Mouse (Mus musculus) liver, adult 2 months (tissue): ENCODE results near the gene Pde4d. TPM values are rescaled to one million over a fixed set of nuclear protein-coding genes. Genes with fewer than 3 reads are reported as not detected.

ENCODE experiments used
- DNase-seq: peaks from one replicate; pipeline ENCODE4 v3.0.0-alpha.2; 2011; ENCODE audit warnings: low read depth, low spot score; ENCODE audit errors: extremely low read depth
- H3K27ac ChIP-seq: fragments of 200-500 bp; replicated peaks from 2 replicates; pipeline ENCODE4 v1.5.1; 2012; ENCODE audit warnings: low read depth, mild to moderate bottlenecking, control low read depth, inconsistent platforms, low read length; ENCODE audit not compliant: insufficient read depth
- H3K27me3 ChIP-seq: fragments of 200-500 bp; 2 replicates; pipeline ENCODE4 v1.6.1; 2012; ENCODE audit warnings: mild to moderate bottlenecking, moderate library complexity, low read length, inconsistent platforms; ENCODE audit not compliant: control insufficient read depth, insufficient read depth
- H3K36me3 ChIP-seq: fragments of 200-500 bp; 2 replicates; pipeline ENCODE4 v1.6.1; 2012; ENCODE audit warnings: low read length, inconsistent platforms; ENCODE audit not compliant: control insufficient read depth, insufficient read depth
- H3K4me1 ChIP-seq: fragments of 200-500 bp; 2 replicates; pipeline ENCODE4 v1.6.1; 2011; ENCODE audit warnings: low read length; ENCODE audit not compliant: control insufficient read depth, insufficient read depth
- H3K4me3 ChIP-seq: fragments of 200-500 bp; 2 replicates; pipeline ENCODE4 v1.5.1; 2011; ENCODE audit warnings: low read depth, mild to moderate bottlenecking, control low read depth, low read length, moderate library complexity; ENCODE audit not compliant: insufficient read depth
- H3K79me2 ChIP-seq: fragments of 200-500 bp; 2 replicates; pipeline ENCODE4 v1.6.1; 2012; ENCODE audit warnings: inconsistent platforms, mild to moderate bottlenecking, low read length, moderate library complexity; ENCODE audit not compliant: control insufficient read depth, insufficient read depth
- H3K9ac ChIP-seq: fragments of 200-500 bp; 2 replicates; pipeline ENCODE4 v1.6.1; 2012; ENCODE audit warnings: low read depth, mild to moderate bottlenecking, control low read depth, inconsistent platforms, low read length
- CTCF ChIP-seq: fragments of 200-500 bp; IDR thresholded peaks from 2 replicates; pipeline ENCODE4 v1.5.1; 2011; ENCODE audit warnings: low read depth, low read length, control low read depth
- POLR2A ChIP-seq: fragments of 200-500 bp; IDR thresholded peaks from 2 replicates; pipeline ENCODE4 v1.6.1; 2011; ENCODE audit warnings: low read length, control low read depth; ENCODE audit not compliant: insufficient read depth; ENCODE audit errors: extremely low read depth
- WGBS: fragments of 180-500 bp; shearing (Covaris S2); methylation state at CpG from one replicate; pipeline ENCODE4 v1.1.7; 2018; 5-methylcytosine and 5-hydroxymethylcytosine counted together
- polyA plus RNA-seq: library from polyadenylated mRNA; depleted of rRNA; stranded (reverse); fragments of >200 nt; gene quantifications from 2 replicates; pipeline ENCODE4 v1.2.3, GENCODE M21; 2012
- total RNA-seq: library from RNA; depleted of rRNA; stranded (reverse); fragments of >200 nt; gene quantifications from 2 replicates; pipeline ENCODE4 v1.2.3, GENCODE M21; 2014

The Pde4d gene
- total and polyA plus RNA-seq, 2 experiments = 2.3 to 13.6 TPM

DNA sequence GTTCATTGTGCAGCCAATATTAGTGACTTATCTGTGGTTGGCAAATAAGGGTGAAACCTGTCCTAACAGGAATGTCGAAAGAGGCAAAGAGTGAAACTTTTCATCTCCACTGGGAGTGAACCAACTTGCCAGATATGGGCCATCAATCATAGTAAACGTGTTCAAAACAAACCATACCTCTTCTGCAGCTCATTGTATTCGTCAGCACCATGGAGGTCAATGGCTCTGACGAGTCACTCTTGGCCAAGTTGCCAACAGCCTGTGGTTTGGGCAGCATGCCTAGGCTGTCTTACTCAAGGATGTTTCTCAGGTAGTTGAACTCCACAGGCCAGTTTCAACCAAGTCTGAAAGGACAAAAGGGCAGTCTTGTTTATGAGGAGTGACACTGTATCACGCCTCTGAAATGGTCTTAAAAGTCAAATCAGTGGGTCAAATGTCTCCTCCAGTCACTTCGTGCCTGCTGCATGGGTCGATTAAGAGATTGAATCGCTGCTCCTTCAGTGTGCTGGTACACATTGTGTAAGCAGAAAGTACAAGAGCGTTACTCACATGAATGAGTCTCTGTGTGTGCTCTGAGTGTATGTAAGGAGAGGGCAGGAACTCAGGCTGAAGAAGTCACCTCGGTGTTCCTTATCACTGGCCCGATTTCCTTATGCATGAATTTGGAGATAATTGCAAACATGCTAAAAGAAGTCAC lies 1431.6 kb downstream of the Pde4d start:
- TF ChIP-seq CTCF (no peak), POLR2A (no peak)
- no peak overlapping the region for H3K4me3 ChIP-seq
- no peak overlapping the region for H3K9ac ChIP-seq
- H3K4me1 ChIP-seq = peaks cover 9% of the 10 kb centered on the region
- no peaks in the 10 kb centered on the region for H3K27me3 ChIP-seq
- no peaks in the 10 kb centered on the region for H3K79me2 ChIP-seq
- DNase-seq = peak; percentile 97
- H3K36me3 ChIP-seq = no peaks in the 10 kb centered on the region
- no peak overlapping the region for H3K27ac ChIP-seq
- 28% methylated on average over 11 of the region's 11 CpGs for WGBS

DNA sequence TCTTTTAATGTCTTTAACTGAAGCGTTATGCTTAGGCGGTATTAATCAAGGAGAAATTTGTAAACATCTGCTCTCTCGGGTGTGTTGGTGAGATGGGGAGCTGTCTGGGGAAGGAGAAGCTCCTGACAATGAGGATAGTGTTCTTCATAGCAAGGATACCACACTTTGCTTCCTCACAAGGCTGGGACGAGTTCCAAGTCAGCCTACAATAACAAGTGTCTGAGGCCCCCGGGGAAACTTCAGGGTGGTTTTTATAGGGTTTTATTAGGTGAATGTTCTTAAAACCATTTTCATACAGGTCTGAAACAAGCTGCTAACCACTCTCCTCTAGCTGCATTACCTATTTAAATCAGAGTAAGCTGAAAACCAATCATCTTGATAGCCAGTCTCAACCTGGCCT lies 1433.9 kb downstream of the Pde4d start:
- TF ChIP-seq POLR2A (no peak), CTCF (no peak)
- no peak overlapping the region for H3K9ac ChIP-seq
- peaks cover 9% of the 10 kb centered on the region for H3K4me1 ChIP-seq
- H3K27ac ChIP-seq = no peak overlapping the region
- no peaks in the 10 kb centered on the region for H3K79me2 ChIP-seq
- no peaks in the 10 kb centered on the region for H3K27me3 ChIP-seq
- WGBS = 90% methylated on average over 5 of the region's 5 CpGs
- H3K36me3 ChIP-seq = no peaks in the 10 kb centered on the region
- no peak for DNase-seq
- H3K4me3 ChIP-seq = no peak overlapping the region

DNA sequence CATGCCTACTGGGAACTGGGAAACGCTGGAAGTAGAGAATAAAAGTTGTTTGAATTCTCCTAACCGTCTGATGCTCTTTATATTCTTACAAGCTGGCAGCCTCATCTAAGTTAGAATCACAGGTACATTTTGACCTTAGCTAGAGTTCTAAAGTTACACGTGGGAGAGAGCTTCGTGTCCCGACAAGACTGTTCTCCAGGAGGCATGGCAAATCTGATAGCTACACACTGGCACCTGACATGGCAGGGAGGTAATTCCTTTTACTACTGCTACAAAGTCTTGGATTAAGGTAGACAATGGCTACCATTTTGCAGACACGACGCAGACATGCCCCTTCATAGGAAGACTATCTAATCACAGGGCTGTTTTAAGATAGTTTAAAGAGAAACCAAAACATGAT lies 1435.1 kb downstream of the Pde4d start:
- Histone ChIP-seq H3K36me3 (no peaks in the 10 kb centered on the region), H3K9ac (no peak overlapping the region), H3K4me3 (no peak overlapping the region), H3K4me1 (peaks cover 9% of the 10 kb centered on the region), H3K27ac (no peak overlapping the region), H3K79me2 (no peaks in the 10 kb centered on the region), H3K27me3 (no peaks in the 10 kb centered on the region)
- no peak for TF ChIP-seq POLR2A
- TF ChIP-seq CTCF = no peak
- no peak for DNase-seq
- WGBS = 94% methylated on average over 7 of the region's 7 CpGs

DNA sequence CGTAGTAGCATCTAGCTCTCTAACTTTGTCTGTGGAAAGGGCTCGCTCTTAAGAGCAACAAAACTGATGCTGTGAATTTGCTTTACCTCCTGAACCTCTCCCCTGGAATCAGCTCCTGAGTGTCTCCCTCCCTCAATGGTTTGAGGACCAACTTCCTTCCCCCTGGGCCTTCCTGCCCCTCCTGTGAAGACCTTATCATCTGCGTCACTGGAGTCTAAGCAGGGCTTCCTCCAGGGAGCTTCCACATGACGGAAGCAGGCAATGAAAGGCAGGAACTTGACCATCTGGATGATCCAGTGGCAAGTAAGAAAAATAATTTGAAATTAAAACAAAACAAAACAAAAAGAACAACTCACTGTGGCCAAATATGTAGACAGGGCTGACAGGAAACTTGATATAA lies 1438.5 kb downstream of the Pde4d start:
- H3K27me3 ChIP-seq = no peaks in the 10 kb centered on the region
- WGBS = 83% methylated on average over 4 of the region's 4 CpGs
- no peaks in the 10 kb centered on the region for H3K4me1 ChIP-seq
- no peaks in the 10 kb centered on the region for H3K36me3 ChIP-seq
- no peak for TF ChIP-seq CTCF
- TF ChIP-seq POLR2A = no peak
- H3K4me3 ChIP-seq = no peak overlapping the region
- no peak overlapping the region for H3K9ac ChIP-seq
- H3K79me2 ChIP-seq = no peaks in the 10 kb centered on the region
- no peak overlapping the region for H3K27ac ChIP-seq
- DNase-seq = no peak

DNA sequence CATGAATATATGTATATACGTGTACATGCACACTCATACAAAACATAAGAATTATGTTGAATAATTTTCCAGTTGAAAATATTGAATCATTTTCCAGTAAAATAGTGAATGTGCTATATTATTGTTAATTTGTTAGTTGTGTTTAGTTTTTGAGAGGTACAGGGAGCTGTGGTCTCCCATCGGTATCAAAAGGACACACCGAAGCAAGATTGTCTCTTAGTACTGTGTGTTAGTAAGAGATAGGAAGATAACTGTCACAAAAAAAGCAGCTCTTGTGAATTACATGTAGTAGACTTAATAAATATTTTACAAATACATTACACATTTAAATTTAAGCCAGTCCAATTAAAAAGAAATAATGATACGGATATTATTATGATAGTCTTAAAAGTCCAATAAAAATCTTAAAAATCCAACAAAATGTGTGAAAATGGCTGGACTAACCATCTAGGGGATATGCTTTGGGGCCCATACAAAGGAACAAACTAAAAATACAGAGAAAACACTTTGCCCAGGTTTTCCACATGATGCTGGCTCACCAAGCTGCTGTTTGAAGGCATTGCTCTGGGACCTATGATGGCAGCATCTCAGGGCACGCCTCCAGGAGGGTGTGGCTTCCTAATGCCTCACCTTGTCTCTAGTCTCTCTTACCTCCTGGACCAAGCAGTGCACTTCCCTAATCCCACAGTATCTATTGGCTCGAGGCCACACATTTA lies 1441.6 kb downstream of the Pde4d start:
- Histone ChIP-seq H3K4me3 (no peak overlapping the region), H3K4me1 (no peaks in the 10 kb centered on the region), H3K9ac (no peak overlapping the region), H3K27ac (no peak overlapping the region), H3K36me3 (no peaks in the 10 kb centered on the region), H3K79me2 (no peaks in the 10 kb centered on the region), H3K27me3 (no peaks in the 10 kb centered on the region)
- no peak for DNase-seq
- TF ChIP-seq POLR2A (no peak), CTCF (no peak)
- 85% methylated on average over 6 of the region's 6 CpGs for WGBS

DNA sequence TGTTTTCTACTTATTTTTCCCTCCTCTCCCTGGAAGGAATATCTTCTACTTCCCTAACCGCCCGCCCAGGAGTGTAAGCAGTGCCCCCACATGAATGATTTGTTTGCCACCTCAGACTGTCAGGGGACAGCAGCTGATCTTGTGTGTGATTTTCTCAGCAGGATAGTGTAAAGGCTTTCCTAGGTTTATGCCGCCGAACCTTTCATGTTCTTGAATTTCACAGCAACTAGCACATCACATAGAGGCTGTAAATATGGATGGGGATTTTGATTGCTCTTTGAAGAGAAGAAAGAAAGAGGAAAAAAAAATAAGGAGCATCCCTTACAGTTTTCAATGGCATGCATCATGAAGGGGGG lies 1442.1 kb downstream of the Pde4d start:
- no peak overlapping the region for H3K4me3 ChIP-seq
- H3K9ac ChIP-seq = no peak overlapping the region
- TF ChIP-seq CTCF (no peak), POLR2A (no peak)
- H3K36me3 ChIP-seq = no peaks in the 10 kb centered on the region
- H3K4me1 ChIP-seq = no peaks in the 10 kb centered on the region
- no peak overlapping the region for H3K27ac ChIP-seq
- WGBS = 87% methylated on average over 4 of the region's 4 CpGs
- no peaks in the 10 kb centered on the region for H3K79me2 ChIP-seq
- H3K27me3 ChIP-seq = no peaks in the 10 kb centered on the region
- no peak for DNase-seq
